Mouse (Mus musculus): ENCODE measurements at regions not wholly inside any gene's neighbourhood (a gene's known extent, or its start where the extent isn't known, plus 50 kb on each side); places are given as distances from the start of the nearest gene placed in this dataset.

- Histone ChIP-seq H3K9me3 (no peaks in the 10 kb centered on the region), H3K27me3 (no peaks in the 10 kb centered on the region), H3K27ac (no peak overlapping the region), H3K4me3 (replicated peaks) (no peak overlapping the region), H3K4me1 (replicated peaks) (peaks cover 32% of the 10 kb centered on the region), H3K4me2 (no peak overlapping the region), H3K9ac (replicated peaks) (no peak overlapping the region), H3K36me3 (no peaks in the 10 kb centered on the region)
- 78% methylated on average over 15 of the region's 15 CpGs for WGBS
- no peak for ATAC-seq (ENCODE audit: insufficient number of reproducible peaks, insufficient read depth, low FRiP score, low TSS enrichment, low read depth)
Observed at GRCm38 (mm10) chr7:136137831-136138602, 421.9 kb upstream of the Mki67 start.

GRCm38 (mm10) chr7:136142832-136143231 lies 426.7 kb upstream of the Mki67 start:
- Histone ChIP-seq H3K9ac (replicated peaks) (no peak overlapping the region), H3K27me3 (peaks cover 11% of the 10 kb centered on the region), H3K27ac (no peak overlapping the region), H3K9me3 (no peaks in the 10 kb centered on the region), H3K36me3 (no peaks in the 10 kb centered on the region), H3K4me3 (replicated peaks) (no peak overlapping the region), H3K4me1 (replicated peaks) (peaks cover 7% of the 10 kb centered on the region), H3K4me2 (no peak overlapping the region)
- no peak for ATAC-seq (ENCODE audit: insufficient number of reproducible peaks, insufficient read depth, low FRiP score, low TSS enrichment, low read depth)

GRCm38 (mm10) chr7:136150196-136150595 lies 434.0 kb upstream of the Mki67 start:
- peaks cover 33% of the 10 kb centered on the region for H3K4me1 ChIP-seq (replicated peaks)
- H3K9me3 ChIP-seq: no peaks in the 10 kb centered on the region
- 80% methylated on average over 5 of the region's 5 CpGs for WGBS
- H3K27me3 ChIP-seq: peaks cover 22% of the 10 kb centered on the region
- H3K9ac ChIP-seq (replicated peaks): no peak overlapping the region
- H3K4me2 ChIP-seq: no peak overlapping the region
- no peak for ATAC-seq (ENCODE audit: insufficient number of reproducible peaks, insufficient read depth, low FRiP score, low TSS enrichment, low read depth)
- H3K36me3 ChIP-seq: no peaks in the 10 kb centered on the region
- no peak overlapping the region for H3K4me3 ChIP-seq (replicated peaks)
- H3K27ac ChIP-seq: no peak overlapping the region

- Histone ChIP-seq H3K4me1 (replicated peaks) (peaks cover 33% of the 10 kb centered on the region), H3K9me3 (no peaks in the 10 kb centered on the region), H3K27ac (peak overlapping the region; percentile 68), H3K4me3 (replicated peaks) (no peak overlapping the region), H3K27me3 (peaks cover 19% of the 10 kb centered on the region), H3K36me3 (no peaks in the 10 kb centered on the region), H3K4me2 (no peak overlapping the region), H3K9ac (replicated peaks) (no peak overlapping the region)
- WGBS: 32% methylated on average over 4 of the region's 4 CpGs
- 0 out of 2 replicates have a peak, but pooled peaks have one; percentile 47 for ATAC-seq (ENCODE audit: insufficient number of reproducible peaks, insufficient read depth, low FRiP score, low TSS enrichment, low read depth)
Observed at GRCm38 (mm10) chr7:136151301-136151930, 435.3 kb upstream of the Mki67 start.

- Histone ChIP-seq H3K9me3 (no peaks in the 10 kb centered on the region), H3K4me2 (no peak overlapping the region), H3K9ac (replicated peaks) (no peak overlapping the region), H3K36me3 (no peaks in the 10 kb centered on the region), H3K27ac (peak overlapping the region; percentile 68), H3K27me3 (peaks cover 15% of the 10 kb centered on the region), H3K4me1 (replicated peaks) (peaks cover 33% of the 10 kb centered on the region), H3K4me3 (replicated peaks) (no peak overlapping the region)
- WGBS: 24% methylated on average over 5 of the region's 5 CpGs
- no peak for ATAC-seq (ENCODE audit: insufficient number of reproducible peaks, insufficient read depth, low FRiP score, low TSS enrichment, low read depth)
Observed at GRCm38 (mm10) chr7:136152470-136152869, 436.3 kb upstream of the Mki67 start.

GRCm38 (mm10) chr7:136153621-136154020 lies 437.5 kb upstream of the Mki67 start:
- Histone ChIP-seq H3K27ac (0 out of 2 replicates have a peak overlapping the region, but pooled peaks have one; percentile 12), H3K27me3 (peaks cover 10% of the 10 kb centered on the region; the same call in 1 of the 2 replicates)
- WGBS: 81% methylated on average over 3 of the region's 3 CpGs

DNA sequence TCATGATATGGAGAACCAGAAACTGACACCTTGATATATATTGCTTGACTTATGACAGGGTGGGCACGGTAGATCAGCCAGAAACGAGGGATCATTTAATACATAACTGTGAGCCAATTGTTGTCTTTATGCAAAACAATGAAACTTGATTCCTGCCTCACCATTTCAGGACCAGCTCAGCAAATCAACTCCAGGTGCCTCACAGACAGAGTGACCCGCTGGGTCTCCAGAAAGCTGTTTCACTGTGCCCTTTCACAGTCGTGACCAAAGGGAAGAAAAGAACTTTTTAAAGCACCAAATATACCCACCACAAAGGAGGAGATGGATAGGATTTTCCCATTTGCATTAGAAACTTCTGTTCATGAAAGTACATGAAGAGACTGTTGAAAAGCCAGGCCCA lies 443.0 kb upstream of the Mki67 start:
- Histone ChIP-seq H3K9me3 (no peaks in the 10 kb centered on the region), H3K4me2 (0 out of 2 replicates have a peak overlapping the region, but pooled peaks have one; percentile 8), H3K4me3 (replicated peaks) (no peak overlapping the region), H3K36me3 (no peaks in the 10 kb centered on the region), H3K9ac (replicated peaks) (no peak overlapping the region), H3K27me3 (0 out of 2 replicates have a peak, but pooled peaks cover 4% of the 10 kb centered on the region), H3K4me1 (replicated peaks) (peaks cover 22% of the 10 kb centered on the region), H3K27ac (peak overlapping the region; percentile 79)
- ATAC-seq (ENCODE audit: insufficient number of reproducible peaks, insufficient read depth, low FRiP score, low TSS enrichment, low read depth): no peak
- 4% methylated on average over 4 of the region's 4 CpGs for WGBS

More at GRCm38 (mm10) chr7:136153621-136154020, 437.5 kb upstream of the Mki67 start:
- Histone ChIP-seq H3K4me3 (replicated peaks) (no peak overlapping the region), H3K36me3 (no peaks in the 10 kb centered on the region), H3K9me3 (no peaks in the 10 kb centered on the region), H3K4me1 (replicated peaks) (peaks cover 33% of the 10 kb centered on the region), H3K9ac (replicated peaks) (no peak overlapping the region), H3K4me2 (no peak overlapping the region)
- ATAC-seq (ENCODE audit: insufficient number of reproducible peaks, insufficient read depth, low FRiP score, low TSS enrichment, low read depth): no peak

GRCm38 (mm10) chr7:136161526-136161925 lies 445.4 kb upstream of the Mki67 start:
- no peak overlapping the region for H3K4me2 ChIP-seq
- no peaks in the 10 kb centered on the region for H3K9me3 ChIP-seq
- H3K4me3 ChIP-seq (replicated peaks): no peak overlapping the region
- H3K27me3 ChIP-seq: no peaks in the 10 kb centered on the region
- no peak overlapping the region for H3K9ac ChIP-seq (replicated peaks)
- no peak for ATAC-seq (ENCODE audit: insufficient number of reproducible peaks, insufficient read depth, low FRiP score, low TSS enrichment, low read depth)
- H3K36me3 ChIP-seq: no peaks in the 10 kb centered on the region
- 79% methylated on average over 2 of the region's 2 CpGs for WGBS
- H3K27ac ChIP-seq: no peak overlapping the region
- peaks cover 22% of the 10 kb centered on the region for H3K4me1 ChIP-seq (replicated peaks)

DNA sequence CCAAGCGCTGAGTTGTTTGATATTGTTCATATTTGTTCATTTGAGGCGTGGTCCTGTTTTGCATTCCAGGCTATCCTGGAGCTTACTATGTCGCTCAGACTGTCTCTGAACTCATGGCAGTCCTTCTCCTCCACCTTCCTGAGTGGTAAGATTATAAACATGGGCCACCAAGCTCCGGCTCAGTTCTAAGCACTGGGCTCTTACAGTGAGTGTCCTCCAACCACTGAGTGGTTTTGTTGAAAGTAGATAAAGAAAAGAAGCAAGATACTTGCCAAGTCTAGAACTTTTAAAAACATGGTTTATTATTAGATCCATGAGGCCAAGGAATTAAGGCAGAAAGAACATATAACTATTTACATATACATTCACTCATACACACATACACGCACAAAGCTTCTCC lies 448.7 kb upstream of the Mki67 start:
- WGBS: 89% methylated on average over 5 of the region's 5 CpGs
- no peak overlapping the region for H3K27ac ChIP-seq
- H3K9ac ChIP-seq (replicated peaks): no peak overlapping the region
- H3K4me2 ChIP-seq: no peak overlapping the region
- no peak for ATAC-seq (ENCODE audit: insufficient number of reproducible peaks, insufficient read depth, low FRiP score, low TSS enrichment, low read depth)
- H3K9me3 ChIP-seq: no peaks in the 10 kb centered on the region
- H3K4me1 ChIP-seq (replicated peaks): peaks cover 23% of the 10 kb centered on the region
- H3K27me3 ChIP-seq: peaks cover 8% of the 10 kb centered on the region; the same call in 1 of the 2 replicates
- no peaks in the 10 kb centered on the region for H3K36me3 ChIP-seq
- no peak overlapping the region for H3K4me3 ChIP-seq (replicated peaks)

GRCm38 (mm10) chr7:136169261-136169660 lies 453.1 kb upstream of the Mki67 start:
- peak overlapping the region; percentile 75 for H3K27ac ChIP-seq
- 33% methylated on average over 3 of the region's 4 CpGs for WGBS
- peaks cover 15% of the 10 kb centered on the region; the same call in 1 of the 2 replicates for H3K4me1 ChIP-seq (replicated peaks)
- H3K27me3 ChIP-seq: peaks cover 8% of the 10 kb centered on the region; the same call in 1 of the 2 replicates
- peak; percentile 71; the same call in 1 of the 2 replicates for ATAC-seq (ENCODE audit: insufficient number of reproducible peaks, insufficient read depth, low FRiP score, low TSS enrichment, low read depth)
- H3K36me3 ChIP-seq: no peaks in the 10 kb centered on the region
- no peak overlapping the region for H3K4me2 ChIP-seq
- no peaks in the 10 kb centered on the region for H3K9me3 ChIP-seq
- H3K4me3 ChIP-seq (replicated peaks): no peak overlapping the region
- no peak overlapping the region for H3K9ac ChIP-seq (replicated peaks)

DNA sequence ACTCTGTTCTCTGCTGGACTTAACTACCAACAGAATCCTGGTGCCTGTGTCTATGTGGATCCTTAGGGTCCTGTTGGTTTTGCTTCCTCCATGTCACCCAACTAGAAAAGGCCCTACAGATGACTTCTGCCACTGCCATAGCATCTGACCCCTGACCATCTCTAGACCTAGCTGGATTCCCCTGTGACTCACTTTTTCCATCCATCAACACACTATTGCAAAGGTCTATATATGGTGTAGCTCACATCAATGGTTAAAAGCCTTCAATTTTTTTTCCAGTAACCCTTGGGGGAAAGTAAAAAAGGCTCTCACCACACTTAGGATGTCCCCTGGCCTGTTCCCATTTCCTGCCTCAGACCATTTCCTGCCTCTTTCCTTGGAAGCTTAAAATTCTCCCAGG lies 460.2 kb upstream of the Mki67 start:
- no peak overlapping the region for H3K9ac ChIP-seq (replicated peaks)
- H3K4me3 ChIP-seq (replicated peaks): no peak overlapping the region
- no peaks in the 10 kb centered on the region for H3K4me1 ChIP-seq (replicated peaks)
- peaks cover 6% of the 10 kb centered on the region; the same call in 1 of the 2 replicates for H3K9me3 ChIP-seq
- H3K27ac ChIP-seq: no peak overlapping the region
- 0 out of 2 replicates have a peak, but pooled peaks cover 8% of the 10 kb centered on the region for H3K27me3 ChIP-seq
- no peaks in the 10 kb centered on the region for H3K36me3 ChIP-seq
- H3K4me2 ChIP-seq: no peak overlapping the region
- ATAC-seq (ENCODE audit: insufficient number of reproducible peaks, insufficient read depth, low FRiP score, low TSS enrichment, low read depth): no peak
